Mouse (Mus musculus) megakaryocyte-erythroid progenitor cell, adult 5-6 weeks (primary cell): ENCODE results near the gene Cd79a. TPM values are rescaled to one million over a fixed set of nuclear protein-coding genes. Genes with fewer than 3 reads are reported as not detected.

Source experiments
- ATAC-seq: replicated peaks from 2 replicates; pipeline ENCODE4 v1.8.0; 2016; ENCODE audit warnings: mild to moderate bottlenecking, inconsistent platforms; ENCODE audit not compliant: severe bottlenecking, poor library complexity, low FRiP score, low TSS enrichment
- total RNA-seq, 2 experiments: library from RNA; stranded (forward) in 1 of 2; stranded (reverse) in 1 of 2; fragments of 200-1000, 215-1000 nt in 1 of 2; fragments of >200 nt in 1 of 2; fragmentation: Nextera tagmentation in 1 of 2; gene quantifications; 2 replicates each; pipeline ENCODE4 v1.2.3; 2014 to 2017

Gene Cd79a
- total RNA-seq, 2 experiments from 2014 or later, result 4.4 to 29.5 TPM

- ATAC-seq, result peak; percentile 41
These were observed 7.8 kb downstream of the Cd79a start for GRCm38 (mm10) chr7:24904936-24905335.

- no peak for ATAC-seq
These were observed 9.4 kb downstream of the Cd79a start for GRCm38 (mm10) chr7:24906551-24906950.

DNA sequence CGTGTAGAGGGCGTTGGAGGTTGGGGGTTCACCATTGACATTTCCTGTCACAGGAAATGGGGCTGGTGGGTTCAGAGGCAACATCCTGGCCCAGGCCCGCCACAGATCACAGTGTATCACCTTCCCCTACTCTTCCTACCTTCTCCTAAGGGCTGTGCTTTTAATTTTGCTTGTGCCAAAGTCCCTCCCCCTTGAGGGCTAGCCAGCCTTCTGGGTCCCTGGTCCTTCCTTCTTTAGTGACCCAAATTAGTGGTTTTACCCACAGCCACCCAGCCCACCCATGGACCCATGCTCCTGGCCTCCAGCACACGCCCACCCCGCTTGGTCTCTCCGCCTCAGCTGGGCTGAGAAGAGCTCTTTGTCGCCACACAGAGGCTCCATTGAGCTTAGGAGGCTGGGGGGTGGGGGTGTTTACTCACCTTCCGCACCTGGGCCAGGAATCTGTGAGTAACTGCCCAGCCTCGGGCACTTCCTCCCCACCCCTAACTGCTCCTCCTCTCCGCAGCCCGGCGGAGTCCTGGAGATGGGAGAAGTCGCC, 10.1 kb downstream of the Cd79a start:
- no peak for ATAC-seq

DNA sequence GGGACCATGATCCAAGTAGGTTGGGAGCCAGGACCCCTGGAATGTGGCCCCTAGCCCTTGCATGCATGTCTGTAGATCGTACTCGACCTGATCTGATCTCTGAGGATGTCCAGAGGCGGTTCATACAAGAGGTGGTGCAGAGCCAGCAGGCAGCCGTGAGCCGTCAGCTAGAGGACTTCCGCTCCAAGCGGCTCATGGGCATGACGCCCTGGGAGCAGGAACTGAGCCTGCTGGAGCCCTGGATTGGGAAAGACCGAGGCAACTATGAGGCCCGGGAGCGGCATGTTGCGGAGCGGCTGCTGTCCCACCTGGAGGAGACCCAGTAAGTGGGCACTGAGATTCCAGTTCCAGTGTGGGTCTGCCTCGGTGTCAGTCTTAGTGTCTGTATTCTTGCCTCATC, 15.3 kb downstream of the Cd79a start:
- no peak for ATAC-seq

GRCm38 (mm10) chr7:24918763-24919323, 21.7 kb downstream of the Cd79a start:
- no peak for ATAC-seq

- ATAC-seq, result no peak
These were observed 22.5 kb downstream of the Cd79a start for GRCm38 (mm10) chr7:24919728-24920127.

GRCm38 (mm10) chr7:24930475-24930874, 33.3 kb downstream of the Cd79a start:
- no peak for ATAC-seq

- no peak for ATAC-seq
These were observed 34.5 kb downstream of the Cd79a start for GRCm38 (mm10) chr7:24931651-24932050.

DNA sequence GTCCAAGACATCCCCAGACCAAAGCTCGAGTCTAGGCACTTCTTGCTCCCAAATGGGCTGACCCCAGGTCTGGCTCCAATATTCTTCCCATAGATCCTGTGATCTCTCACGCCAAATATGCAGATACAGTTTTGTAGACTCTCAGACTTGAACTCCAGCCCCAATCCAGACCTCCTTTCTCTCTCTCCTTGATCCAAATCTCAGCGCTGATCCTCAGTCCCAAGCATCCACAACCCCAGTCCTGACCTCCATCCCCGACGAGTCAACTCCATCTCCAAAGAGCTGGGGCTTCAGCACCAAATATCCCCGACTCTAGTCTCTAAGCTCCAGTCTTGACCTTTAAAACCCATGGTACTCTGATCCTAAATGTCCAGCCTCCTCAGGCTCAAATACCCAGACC, 46.5 kb downstream of the Cd79a start:
- no peak for ATAC-seq

GRCm38 (mm10) chr7:24944257-24944950, 47.2 kb downstream of the Cd79a start, which contains the start of gene Gm4881:
TSS of gene Gm4881 (minus strand) at chr7:24944494.
- ATAC-seq, result no peak

DNA sequence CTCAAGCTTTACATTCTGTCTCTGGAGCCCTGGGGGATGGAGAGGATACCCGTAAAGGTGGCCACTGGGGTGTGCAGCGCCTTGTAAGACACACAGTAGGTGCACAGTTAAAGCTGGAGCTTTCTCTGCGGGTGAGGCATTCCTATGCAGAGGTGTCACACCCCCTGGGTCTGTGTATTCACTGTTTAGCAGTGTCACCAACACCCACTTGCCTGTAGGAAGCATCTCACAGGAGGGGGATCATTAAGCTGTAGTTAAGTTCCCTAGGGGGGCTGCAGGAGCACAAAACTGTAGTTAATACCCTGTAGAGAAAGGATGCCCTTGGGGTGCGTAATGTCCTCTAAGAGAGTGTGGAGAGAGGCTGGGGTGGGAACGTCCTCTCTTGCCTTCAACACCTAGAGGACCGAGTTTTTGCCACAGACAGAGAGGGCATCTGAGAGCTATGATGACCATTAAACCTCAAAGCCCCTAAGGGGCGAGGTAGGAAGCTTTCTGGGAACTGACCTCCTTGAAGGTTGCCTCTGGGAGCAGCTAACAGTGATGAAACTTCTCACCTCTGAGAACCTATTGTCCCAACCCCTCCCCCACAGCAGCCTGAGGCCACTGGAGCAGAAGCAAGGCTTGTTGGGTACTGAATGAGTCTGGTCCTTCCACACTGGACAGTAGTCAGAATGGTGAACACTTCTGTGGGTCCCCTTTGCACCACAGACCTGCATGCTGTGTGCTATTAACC, 50.3 kb downstream of the Cd79a start:
- no peak for ATAC-seq

DNA sequence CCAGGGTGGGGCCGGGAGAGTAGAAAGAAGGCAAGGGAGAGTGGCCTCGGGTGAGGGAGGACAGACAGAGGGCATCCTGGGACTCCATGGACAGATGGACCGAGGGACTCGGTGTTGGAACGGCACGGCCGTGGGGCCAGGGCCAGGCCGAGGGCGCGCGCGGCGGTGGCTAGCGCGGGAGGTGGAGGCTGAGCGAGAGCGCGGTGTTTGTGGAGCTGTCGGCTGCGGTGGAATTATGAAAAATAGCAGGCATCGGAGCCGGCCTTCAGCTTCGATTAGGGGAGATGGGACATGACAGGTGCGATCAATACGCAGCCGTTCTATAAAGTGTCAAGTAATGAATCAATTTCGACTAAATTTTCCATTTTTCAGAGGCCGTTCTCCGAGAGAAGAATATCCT, 51.6 kb downstream of the Cd79a start:
- no peak for ATAC-seq

- ATAC-seq, result peak; percentile 76
These were observed 52.9 kb downstream of the Cd79a start for GRCm38 (mm10) chr7:24949958-24950623.

Other genes starting within 250 kb of the Cd79a start
- not detected in 2 replicates for gene Tex101, start 220.7 kb upstream of the Cd79a start, total RNA-seq (2014; fragmentation: Nextera tagmentation)
- not detected in 2 replicates for gene Tex101, start 220.7 kb upstream of the Cd79a start, total RNA-seq (2017)
- gene BC049730, start 188.1 kb upstream of the Cd79a start, total RNA-seq (2014; fragmentation: Nextera tagmentation), result not detected in 2 replicates
- not detected in 2 replicates for gene BC049730, start 188.1 kb upstream of the Cd79a start, total RNA-seq (2017)
- not detected in 2 replicates for gene Gm4763, start 170.5 kb upstream of the Cd79a start, total RNA-seq (2014; fragmentation: Nextera tagmentation)
- not detected in 2 replicates for gene Gm4763, start 170.5 kb upstream of the Cd79a start, total RNA-seq (2017)
- 3.2 TPM in 1 of 2 replicates, not detected in the other for gene Cd177, start 137.1 kb upstream of the Cd79a start, total RNA-seq (2014; fragmentation: Nextera tagmentation)
- gene Cd177, start 137.1 kb upstream of the Cd79a start, total RNA-seq (2017), result 1.8 and 2.6 TPM in 2 replicates
- not detected in 2 replicates for gene Ceacam10, start 120.2 kb upstream of the Cd79a start, total RNA-seq (2014; fragmentation: Nextera tagmentation)
- gene Ceacam10, start 120.2 kb upstream of the Cd79a start, total RNA-seq (2017), result 6.4 TPM in 1 of 2 replicates, not detected in the other
- 0.96 and 1.0 TPM in 2 replicates for gene Gm9844, start 35.2 kb upstream of the Cd79a start, total RNA-seq (2014; fragmentation: Nextera tagmentation)
- gene Gm9844, start 35.2 kb upstream of the Cd79a start, total RNA-seq (2017), result 5.2 and 13.0 TPM in 2 replicates
- not detected in 2 replicates for gene Lypd4, start 27.4 kb upstream of the Cd79a start, total RNA-seq (2014; fragmentation: Nextera tagmentation)
- gene Lypd4, start 27.4 kb upstream of the Cd79a start, total RNA-seq (2017), result not detected in 2 replicates
- gene Dmrtc2, start 27.3 kb upstream of the Cd79a start, total RNA-seq (2014; fragmentation: Nextera tagmentation), result not detected in 2 replicates
- gene Dmrtc2, start 27.3 kb upstream of the Cd79a start, total RNA-seq (2017), result not detected in 2 replicates
- 4,961 and 5,532 TPM in 2 replicates for gene Rps19, start 13.0 kb upstream of the Cd79a start, total RNA-seq (2014; fragmentation: Nextera tagmentation)
- 979 and 1,008 TPM in 2 replicates for gene Rps19, start 13.0 kb upstream of the Cd79a start, total RNA-seq (2017)
- gene Arhgef1, start 5.5 kb downstream of the Cd79a start, total RNA-seq (2014; fragmentation: Nextera tagmentation), result 104 and 120 TPM in 2 replicates
- 21.9 and 32.8 TPM in 2 replicates for gene Arhgef1, start 5.5 kb downstream of the Cd79a start, total RNA-seq (2017)
- gene Gm4881, start 47.1 kb downstream of the Cd79a start, total RNA-seq (2014; fragmentation: Nextera tagmentation), result not detected in 2 replicates
- not detected in 2 replicates for gene Gm4881, start 47.1 kb downstream of the Cd79a start, total RNA-seq (2017)
- gene Rabac1, start 75.4 kb downstream of the Cd79a start, total RNA-seq (2014; fragmentation: Nextera tagmentation), result 128 and 146 TPM in 2 replicates
- 38.0 and 103 TPM in 2 replicates for gene Rabac1, start 75.4 kb downstream of the Cd79a start, total RNA-seq (2017)
- not detected in 2 replicates for gene Atp1a3, start 108.6 kb downstream of the Cd79a start, total RNA-seq (2014; fragmentation: Nextera tagmentation)
- 0.75 TPM in 1 of 2 replicates, not detected in the other for gene Atp1a3, start 108.6 kb downstream of the Cd79a start, total RNA-seq (2017)
- gene Grik5, start 175.0 kb downstream of the Cd79a start, total RNA-seq (2014; fragmentation: Nextera tagmentation), result 20.9 and 31.7 TPM in 2 replicates
- 0.23 and 6.4 TPM in 2 replicates for gene Grik5, start 175.0 kb downstream of the Cd79a start, total RNA-seq (2017)
- gene Zfp574, start 175.2 kb downstream of the Cd79a start, total RNA-seq (2014; fragmentation: Nextera tagmentation), result 12.0 and 18.6 TPM in 2 replicates
- gene Zfp574, start 175.2 kb downstream of the Cd79a start, total RNA-seq (2017), result 3.7 and 6.9 TPM in 2 replicates